Mouse (Mus musculus) hindbrain, embryonic 10.5 days (tissue): ENCODE measurements around the gene Sars. TPM values are rescaled to one million over a fixed set of nuclear protein-coding genes. Genes with fewer than 3 reads are reported as not detected.

Source experiments
- DNase-seq: peaks from one replicate; pipeline ENCODE4 v3.0.0-alpha.2; 2017; ENCODE audit warnings: low spot score
- H3K27ac ChIP-seq: fragments of 300-500 bp; sonication (generic); 2 replicates; pipeline ENCODE4 v1.5.1; 2016; ENCODE audit warnings: mild to moderate bottlenecking, moderate library complexity
- H3K27me3 ChIP-seq: fragments of 300-500 bp; sonication (generic); 2 replicates; pipeline ENCODE4 v1.6.1; 2016; ENCODE audit warnings: mild to moderate bottlenecking; ENCODE audit not compliant: poor library complexity, insufficient read depth, severe bottlenecking
- H3K36me3 ChIP-seq: fragments of 300-500 bp; sonication (generic); 2 replicates; pipeline ENCODE4 v1.6.1; 2016; ENCODE audit warnings: mild to moderate bottlenecking, moderate library complexity
- H3K4me1 ChIP-seq: fragments of 300-500 bp; sonication (generic); replicated peaks from 2 replicates; pipeline ENCODE4 v1.6.1; 2016; ENCODE audit warnings: mild to moderate bottlenecking
- H3K4me3 ChIP-seq: fragments of 300-500 bp; sonication (generic); 2 replicates; pipeline ENCODE4 v1.5.1; 2016; ENCODE audit warnings: mild to moderate bottlenecking, moderate library complexity
- H3K9me3 ChIP-seq: fragments of 300-500 bp; sonication (generic); 2 replicates; pipeline ENCODE4 v1.6.1; 2016; ENCODE audit warnings: mild to moderate bottlenecking, moderate library complexity
- WGBS: fragments of 180-500 bp; shearing (Covaris S2); methylation state at CpG from one replicate; pipeline ENCODE4 v1.1.7; 2016; 5-methylcytosine and 5-hydroxymethylcytosine counted together
- polyA plus RNA-seq: library from polyadenylated mRNA; unstranded; fragments of >200 nt; fragmentation: Nextera tagmentation; extraction: Ambion mirVana; gene quantifications from 2 replicates; pipeline ENCODE4 v1.2.1, GENCODE M21; 2016

The Sars gene
- polyA plus RNA-seq, 1 experiment from 2014 or later = 177 TPM

DNA sequence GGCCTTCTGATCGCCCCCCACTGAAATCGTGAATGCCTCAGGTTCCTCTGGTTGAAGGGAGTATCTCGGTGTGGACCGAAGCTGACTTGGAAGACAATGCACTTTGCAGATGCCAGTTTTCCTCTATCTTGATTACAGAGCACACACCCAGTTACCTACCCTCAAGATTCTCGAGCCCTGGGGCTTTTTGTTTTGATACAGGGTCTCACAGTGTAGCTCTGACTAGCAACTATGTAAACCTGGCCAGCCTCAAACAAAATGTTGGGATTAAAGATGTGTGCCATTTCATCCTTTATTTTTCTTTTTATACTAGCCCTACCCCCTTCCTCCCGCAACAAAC, 327 bp upstream of the Sars start:
- Histone ChIP-seq H3K4me3 (peak overlapping the region; percentile 89), H3K27ac (peak overlapping the region; percentile 93), H3K27me3 (no peaks in the 10 kb centered on the region), H3K4me1 (peaks cover 47% of the 10 kb centered on the region), H3K36me3 (peaks cover 23% of the 10 kb centered on the region), H3K9me3 (no peaks in the 10 kb centered on the region)
- no peak for DNase-seq
- 12% methylated on average over 6 of the region's 6 CpGs for WGBS

DNA sequence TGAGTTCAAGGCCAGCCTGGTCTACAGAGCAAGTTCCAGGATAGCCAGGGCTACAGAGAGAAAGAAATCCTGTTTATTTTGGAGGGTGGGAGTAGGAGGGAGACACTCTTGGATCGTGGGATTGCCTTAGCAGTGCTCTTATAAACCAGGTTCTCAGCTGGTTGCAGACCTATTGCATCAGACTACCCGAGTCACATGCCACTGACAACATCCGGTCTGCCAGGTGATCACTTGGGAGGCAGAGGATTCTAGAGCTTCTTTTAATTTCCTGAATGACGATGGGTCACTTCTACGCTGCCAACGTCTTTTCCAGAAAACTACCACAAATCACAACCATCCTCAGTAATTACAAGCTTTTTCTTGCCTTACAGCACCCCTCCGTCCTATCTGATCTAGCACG, 980 bp downstream of the Sars start:
- peaks cover 34% of the 10 kb centered on the region for H3K36me3 ChIP-seq
- H3K27me3 ChIP-seq = no peaks in the 10 kb centered on the region
- H3K4me1 ChIP-seq = peaks cover 47% of the 10 kb centered on the region
- H3K4me3 ChIP-seq = peak overlapping the region; percentile 89
- no peaks in the 10 kb centered on the region for H3K9me3 ChIP-seq
- DNase-seq = no peak
- H3K27ac ChIP-seq = peak overlapping the region; percentile 93
- WGBS = 28% methylated on average over 8 of the region's 8 CpGs

DNA sequence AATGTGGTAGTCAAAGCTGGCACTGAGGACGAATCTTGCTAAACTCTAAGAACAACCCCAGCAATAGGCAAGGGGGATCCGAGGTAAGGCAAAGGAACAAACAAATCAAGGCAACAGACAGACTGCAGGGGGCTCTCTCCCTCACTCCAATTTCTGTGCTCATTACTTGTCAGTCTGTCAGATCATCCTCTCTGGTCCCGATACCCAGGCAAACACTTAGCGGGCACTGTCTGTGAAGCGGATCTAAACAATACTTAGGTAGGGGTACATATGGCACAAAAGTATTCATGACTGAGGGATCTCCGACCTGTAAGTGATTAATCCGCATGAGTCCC, 8.7 kb downstream of the Sars start:
- Histone ChIP-seq H3K27ac (peak overlapping the region; percentile 95), H3K9me3 (no peaks in the 10 kb centered on the region), H3K27me3 (no peaks in the 10 kb centered on the region), H3K4me1 (peaks cover 62% of the 10 kb centered on the region), H3K36me3 (peaks cover 87% of the 10 kb centered on the region), H3K4me3 (no peak overlapping the region)
- WGBS = 74% methylated on average over 7 of the region's 7 CpGs
- DNase-seq = no peak

DNA sequence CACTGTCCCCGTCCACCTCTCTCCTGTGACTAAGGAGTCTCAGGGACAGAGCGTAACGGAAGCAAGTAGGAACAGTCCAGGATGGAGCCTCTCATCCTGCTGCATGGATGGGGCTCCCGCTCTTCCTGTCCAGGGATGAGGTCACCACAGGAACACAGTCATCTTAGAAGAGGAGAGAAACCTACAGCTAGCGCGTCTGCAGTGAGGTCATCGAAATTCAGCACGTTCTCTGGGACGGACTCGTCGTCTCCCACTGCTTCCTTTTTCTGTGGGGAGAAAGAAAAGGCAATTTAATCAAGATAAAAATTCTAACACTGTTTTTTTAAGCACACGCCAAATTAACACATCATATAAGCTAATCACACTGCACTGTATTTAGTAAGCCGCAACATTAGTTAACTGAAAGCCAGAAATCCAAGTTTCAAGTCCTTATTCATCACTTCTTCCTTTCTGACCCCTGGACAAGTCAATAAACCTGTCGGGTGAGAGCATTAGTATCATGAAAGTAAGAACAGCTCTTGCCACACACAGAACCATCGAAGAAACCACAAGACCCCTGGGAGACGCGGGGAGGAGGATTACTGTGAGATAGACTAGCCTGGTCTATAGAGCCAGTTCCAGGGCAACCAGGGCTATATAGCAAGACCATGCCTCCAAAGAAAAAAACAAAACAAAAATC, 9.2 kb downstream of the Sars start:
- Histone ChIP-seq H3K9me3 (no peaks in the 10 kb centered on the region), H3K4me1 (peaks cover 62% of the 10 kb centered on the region), H3K27ac (peak overlapping the region; percentile 95), H3K27me3 (no peaks in the 10 kb centered on the region), H3K4me3 (no peak overlapping the region), H3K36me3 (peaks cover 87% of the 10 kb centered on the region)
- DNase-seq = no peak
- 85% methylated on average over 17 of the region's 17 CpGs for WGBS

- H3K4me1 ChIP-seq = peaks cover 71% of the 10 kb centered on the region
- whole genome bisulfite sequencing = 23% methylated on average over 19 of the region's 19 CpGs
Measured at GRCm38 (mm10) chr3:108433881-108434495, 11.0 kb downstream of the Sars start.

DNA sequence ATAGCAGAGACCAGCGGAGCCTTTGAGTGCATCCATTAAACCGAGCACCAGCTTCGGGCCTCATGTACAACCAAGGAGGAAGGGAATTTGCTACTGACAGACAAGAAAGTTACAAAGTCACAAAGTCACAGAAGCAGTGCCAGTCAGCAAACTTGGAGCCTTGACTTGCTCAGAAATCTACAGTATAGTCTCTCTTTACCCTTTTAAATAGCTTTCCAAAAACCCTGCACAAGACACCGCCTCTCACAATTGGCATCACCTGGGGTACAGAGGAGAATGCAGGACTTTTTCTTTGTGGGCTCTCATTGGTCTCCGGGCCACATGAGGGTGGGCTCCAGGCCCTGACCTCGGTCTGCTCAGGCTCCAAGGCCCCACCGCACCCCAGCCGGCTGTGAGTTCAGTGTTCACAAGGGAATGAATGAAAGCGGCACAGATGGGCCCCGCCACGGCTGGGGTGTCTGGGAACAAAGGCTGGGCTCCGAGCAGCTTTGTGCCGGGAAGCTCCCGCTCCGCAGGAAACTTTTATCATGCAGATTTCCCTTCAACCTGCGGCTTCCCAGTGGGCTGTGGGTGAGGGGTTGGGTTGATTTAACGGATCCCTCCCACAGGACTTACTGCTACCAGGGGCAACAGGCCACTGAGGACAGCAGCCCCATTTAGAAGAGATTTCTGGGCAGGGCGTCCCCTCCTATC, 11.7 kb downstream of the Sars start:
- peak; percentile 95 for DNase-seq
- Histone ChIP-seq H3K27ac (peak overlapping the region; percentile 95), H3K9me3 (no peaks in the 10 kb centered on the region), H3K36me3 (peaks cover 90% of the 10 kb centered on the region), H3K4me3 (peak overlapping the region; percentile 27), H3K4me1 (peaks cover 77% of the 10 kb centered on the region), H3K27me3 (no peaks in the 10 kb centered on the region)
- 17% methylated on average over 18 of the region's 18 CpGs for WGBS

More at GRCm38 (mm10) chr3:108433881-108434495, 11.0 kb downstream of the Sars start:
- Histone ChIP-seq H3K27ac (peak overlapping the region; percentile 95), H3K36me3 (peaks cover 90% of the 10 kb centered on the region), H3K9me3 (no peaks in the 10 kb centered on the region), H3K27me3 (no peaks in the 10 kb centered on the region), H3K4me3 (peak overlapping the region; percentile 27)
- no peak for DNase-seq

DNA sequence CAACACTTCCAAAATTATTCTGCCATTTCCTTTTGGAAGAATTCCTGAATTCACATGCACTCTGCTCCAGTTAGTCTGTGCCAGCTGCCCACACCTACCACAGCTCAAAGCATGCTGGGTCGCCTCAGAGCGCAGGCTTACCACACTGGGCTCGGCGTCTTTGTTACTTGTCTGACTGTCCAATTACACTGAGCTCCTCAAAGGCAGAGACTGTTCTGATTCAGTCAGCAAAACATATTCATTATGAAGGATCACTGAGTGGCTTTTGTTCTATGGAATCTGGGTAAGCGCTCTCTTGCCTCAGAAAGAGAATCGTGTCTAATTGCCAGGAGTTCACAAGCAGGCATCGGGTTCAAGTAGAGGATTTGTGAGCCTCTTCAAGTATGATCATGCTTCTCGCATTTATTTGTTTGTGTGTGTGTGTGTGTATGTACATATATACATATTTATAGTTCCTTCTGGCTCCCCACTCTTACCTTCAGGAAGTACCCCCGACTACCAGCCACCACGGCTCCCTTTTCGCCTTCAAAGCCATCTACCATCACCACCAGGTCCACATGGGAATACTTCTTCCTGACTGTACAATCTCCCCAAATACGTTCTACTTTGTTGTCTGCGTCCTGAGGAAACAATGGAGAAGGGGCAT, 12.3 kb downstream of the Sars start:
- peak; percentile 41 for DNase-seq
- Histone ChIP-seq H3K4me3 (peak overlapping the region; percentile 27), H3K27ac (peak overlapping the region; percentile 95), H3K9me3 (no peaks in the 10 kb centered on the region), H3K36me3 (peaks cover 90% of the 10 kb centered on the region), H3K4me1 (peaks cover 77% of the 10 kb centered on the region), H3K27me3 (no peaks in the 10 kb centered on the region)
- 44% methylated on average over 13 of the region's 13 CpGs for WGBS

DNA sequence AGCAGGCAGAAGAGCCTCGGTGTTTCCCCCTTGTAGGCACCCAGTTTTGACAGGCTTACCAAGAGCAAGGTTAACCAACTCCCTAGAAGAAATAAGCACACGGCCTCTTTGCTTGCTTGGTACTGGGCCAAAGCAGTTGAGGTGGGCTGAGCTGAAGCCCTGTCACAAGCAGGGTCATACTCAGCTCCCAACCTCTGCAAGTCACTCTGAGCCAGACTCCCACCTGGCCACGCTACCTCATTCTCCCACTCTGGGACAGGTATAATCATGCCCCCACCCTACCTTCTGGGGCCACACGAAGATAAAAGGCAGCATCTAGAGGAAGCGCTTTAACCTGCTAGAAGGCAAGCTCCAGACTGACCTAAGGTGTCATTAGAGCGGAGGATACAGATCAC, 19.4 kb downstream of the Sars start:
- H3K4me1 ChIP-seq = peaks cover 65% of the 10 kb centered on the region

DNA sequence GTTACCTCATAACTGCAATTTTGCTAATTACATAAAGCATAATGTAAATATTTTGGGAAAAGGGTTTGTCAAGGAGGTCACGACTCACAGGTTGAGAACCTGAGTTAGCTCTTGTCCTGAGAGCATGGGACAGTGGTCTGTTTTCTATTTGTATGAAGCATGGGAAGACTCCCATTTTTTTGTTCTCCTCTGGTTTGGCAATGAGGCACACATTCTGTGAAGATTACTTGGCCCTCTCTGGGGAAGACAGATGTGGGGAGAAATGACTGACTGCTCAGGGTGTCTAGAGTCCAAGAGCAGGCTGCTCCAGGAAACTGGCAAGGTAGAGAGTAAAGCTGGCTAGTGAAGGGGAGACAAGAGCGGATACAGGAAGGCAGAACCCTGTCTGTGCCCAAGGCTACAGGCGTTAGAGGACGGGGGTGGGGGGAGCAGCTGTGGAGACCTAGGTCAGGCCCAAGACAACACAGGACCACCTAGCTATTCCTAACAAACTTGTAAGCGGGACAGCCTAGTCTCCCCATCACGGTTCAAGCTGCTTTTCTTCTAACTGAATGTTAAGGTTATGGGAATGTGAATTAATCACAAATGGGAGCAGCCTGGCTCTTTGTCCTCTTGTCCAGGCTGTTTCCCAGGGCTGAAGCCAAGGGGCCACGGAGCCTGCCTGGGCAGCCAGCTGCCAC, 19.9 kb downstream of the Sars start:
- Histone ChIP-seq H3K36me3 (peaks cover 52% of the 10 kb centered on the region), H3K4me1 (peaks cover 62% of the 10 kb centered on the region), H3K4me3 (no peak overlapping the region), H3K27me3 (no peaks in the 10 kb centered on the region), H3K9me3 (no peaks in the 10 kb centered on the region), H3K27ac (peak overlapping the region; percentile 88)
- peak; percentile 55 for DNase-seq
- 45% methylated on average over 7 of the region's 7 CpGs for WGBS

More for the DNA sequence above, 19.4 kb downstream of the Sars start:
- Histone ChIP-seq H3K4me3 (no peak overlapping the region), H3K27ac (peak overlapping the region; percentile 88), H3K36me3 (peaks cover 58% of the 10 kb centered on the region), H3K27me3 (no peaks in the 10 kb centered on the region), H3K9me3 (no peaks in the 10 kb centered on the region)
- DNase-seq = no peak
- WGBS = 78% methylated on average over 6 of the region's 6 CpGs

DNA sequence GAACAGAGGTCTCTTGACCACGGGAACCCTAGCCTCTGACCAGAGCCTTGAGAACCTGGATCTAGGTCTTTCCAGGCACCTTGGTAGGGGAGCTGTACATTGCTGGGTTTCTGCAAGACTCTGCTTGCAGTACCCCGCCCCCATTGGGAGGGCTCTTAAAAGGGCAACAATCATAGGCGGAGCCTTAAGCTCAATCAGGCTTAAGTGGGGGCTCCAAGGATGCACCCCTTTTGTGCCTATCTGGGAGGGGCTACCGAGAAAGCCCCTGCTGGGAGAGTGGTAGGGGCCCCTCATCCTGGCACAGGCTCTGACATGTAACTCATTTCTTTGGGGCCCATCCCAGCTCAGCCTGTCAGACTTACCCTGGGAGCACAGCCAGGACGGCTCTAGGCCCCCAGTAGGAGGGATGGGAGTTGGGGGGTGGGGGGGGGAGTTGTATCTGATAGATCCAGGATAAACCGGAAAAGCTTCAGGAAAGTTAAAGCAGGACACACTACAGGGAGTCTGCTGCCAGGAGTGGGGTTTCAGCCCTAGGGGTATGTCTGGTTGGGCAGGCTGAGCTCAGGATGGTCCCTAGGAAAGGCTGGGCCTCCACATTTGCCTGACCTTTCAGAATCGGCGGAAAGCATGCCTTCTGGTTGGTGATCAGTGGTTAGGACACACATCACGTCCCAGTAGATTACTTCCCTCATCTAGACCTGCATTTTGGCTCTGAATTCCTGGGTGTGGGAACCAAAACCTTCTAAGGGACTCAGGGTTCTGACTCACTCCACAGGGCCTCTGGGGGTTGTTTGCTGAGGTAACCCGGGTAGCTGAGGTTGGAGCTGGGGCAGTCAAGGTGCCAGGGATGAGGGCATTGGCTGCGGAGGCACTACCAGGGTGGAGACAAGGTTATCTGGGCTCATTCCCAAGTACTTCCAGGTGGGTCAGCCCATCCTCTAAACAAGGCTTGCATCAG, 20.9 kb downstream of the Sars start:
- Histone ChIP-seq H3K36me3 (peaks cover 43% of the 10 kb centered on the region), H3K4me1 (peaks cover 59% of the 10 kb centered on the region), H3K9me3 (no peaks in the 10 kb centered on the region), H3K4me3 (peak overlapping the region; percentile 29), H3K27ac (peak overlapping the region; percentile 88), H3K27me3 (no peaks in the 10 kb centered on the region)
- WGBS = 17% methylated on average over 11 of the region's 11 CpGs
- peak; percentile 50 for DNase-seq

GRCm38 (mm10) chr3:108423006-108423405, 22.0 kb downstream of the Sars start:
- Histone ChIP-seq H3K9me3 (no peaks in the 10 kb centered on the region), H3K4me3 (no peak overlapping the region), H3K4me1 (peaks cover 55% of the 10 kb centered on the region), H3K27me3 (peaks cover 6% of the 10 kb centered on the region; the same call in 1 of the 2 replicates), H3K36me3 (peaks cover 32% of the 10 kb centered on the region), H3K27ac (peak overlapping the region; percentile 72)
- DNase-seq = peak; percentile 5
- 43% methylated on average over 6 of the region's 6 CpGs for WGBS
